Mouse (Mus musculus) hindbrain, postnatal 0 days (tissue): ENCODE measurements around the gene Ly86. TPM values are rescaled to one million over a fixed set of nuclear protein-coding genes. Genes with fewer than 3 reads are reported as not detected.

ENCODE experiments used
- ATAC-seq: fragments of 200-750 bp; cut with Nextera tagmentation; 2 replicates; pipeline ENCODE4 v1.8.0; 2017; ENCODE audit warnings: mild to moderate bottlenecking, moderate TSS enrichment, moderate library complexity
- DNase-seq: peaks from one replicate; pipeline ENCODE4 v3.0.0-alpha.2; 2015; ENCODE audit warnings: low spot score
- H3K27ac ChIP-seq: fragments of 300-500 bp; sonication (generic); 2 replicates; pipeline ENCODE4 v1.5.1; 2014; ENCODE audit warnings: mild to moderate bottlenecking
- H3K27me3 ChIP-seq: fragments of 300-500 bp; sonication (generic); 2 replicates; pipeline ENCODE4 v1.6.1; 2014; ENCODE audit warnings: low read length, mixed read lengths; ENCODE audit not compliant: insufficient read depth
- H3K36me3 ChIP-seq: fragments of 300-500 bp; sonication (generic); 2 replicates; pipeline ENCODE4 v1.6.1; 2014; ENCODE audit warnings: low read length, mixed read lengths; ENCODE audit not compliant: insufficient read depth
- H3K4me1 ChIP-seq: fragments of 300-500 bp; sonication (generic); 2 replicates; pipeline ENCODE4 v1.6.1; 2014; ENCODE audit warnings: antibody characterized with exemption, low read length, mixed read lengths; ENCODE audit not compliant: insufficient read depth
- H3K4me2 ChIP-seq: fragments of 300-500 bp; sonication (generic); 2 replicates; pipeline ENCODE4 v1.6.1; 2014; ENCODE audit warnings: low read depth, mild to moderate bottlenecking, low read length, moderate library complexity, mixed read lengths
- H3K4me3 ChIP-seq: fragments of 300-500 bp; sonication (generic); 2 replicates; pipeline ENCODE4 v1.5.1; 2014; ENCODE audit warnings: low read length
- H3K9ac ChIP-seq: fragments of 300-500 bp; sonication (generic); replicated peaks from 2 replicates; pipeline ENCODE4 v1.6.1; 2014; ENCODE audit warnings: mild to moderate bottlenecking, low read length, moderate library complexity, mixed read lengths
- H3K9me3 ChIP-seq: fragments of 300-500 bp; sonication (generic); 2 replicates; pipeline ENCODE4 v1.6.1; 2016; ENCODE audit warnings: low read length, mixed read lengths
- CTCF ChIP-seq: IDR thresholded peaks from 2 replicates; pipeline ENCODE4 v1.5.1; 2016; ENCODE audit warnings: antibody characterized with exemption, control low read depth, low read depth
- WGBS: fragments of 180-500 bp; shearing (Covaris S2); extraction: QIAGEN DNeasy Blood & Tissue Kit; methylation state at CpG from one replicate; pipeline ENCODE4 v1.1.7; 2014; 5-methylcytosine and 5-hydroxymethylcytosine counted together
- polyA plus RNA-seq: library from polyadenylated mRNA; unstranded; fragments of >200 nt; fragmentation: Nextera tagmentation; extraction: Ambion mirVana; gene quantifications from 2 replicates; pipeline ENCODE4 v1.2.1, GENCODE M21; 2015
- total RNA-seq: library from RNA; depleted of rRNA; stranded (reverse); fragments of >200 nt; gene quantifications from 2 replicates; pipeline ENCODE4 v1.2.3, GENCODE M21; 2014

Ly86 gene
- total and polyA plus RNA-seq, 2 experiments from 2014 or later = 8.9 to 12.1 TPM

DNA sequence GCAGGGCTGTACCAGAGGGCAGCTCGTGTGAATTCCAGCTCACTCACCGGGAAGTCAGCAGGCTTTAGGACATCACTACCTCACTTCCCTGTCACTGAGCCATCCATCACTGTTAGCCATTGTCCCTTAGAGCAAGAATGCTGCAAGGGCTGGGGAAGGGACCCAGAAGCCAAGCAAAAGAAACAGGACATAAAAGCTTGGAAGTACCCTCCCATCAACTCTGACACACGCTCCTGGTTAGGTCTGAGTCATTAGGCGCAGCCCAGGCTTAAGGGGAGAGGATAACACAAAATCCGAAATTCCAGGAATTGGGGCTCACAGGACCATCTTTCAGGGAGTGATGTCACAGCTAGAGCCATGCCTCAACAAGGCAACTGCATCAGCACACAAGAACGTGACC is 109.3 kb downstream of the Ly86 start:
- no peaks in the 10 kb centered on the region for H3K36me3 ChIP-seq
- H3K9ac ChIP-seq = no peak overlapping the region
- no peak overlapping the region for H3K27ac ChIP-seq
- TF ChIP-seq CTCF = no peak
- no peak overlapping the region for H3K4me2 ChIP-seq
- DNase-seq (no peak), ATAC-seq (no peak)
- peaks cover 10% of the 10 kb centered on the region for H3K4me1 ChIP-seq
- no peaks in the 10 kb centered on the region for H3K27me3 ChIP-seq
- H3K4me3 ChIP-seq = no peak overlapping the region
- no peaks in the 10 kb centered on the region for H3K9me3 ChIP-seq
- 53% methylated on average over 6 of the region's 6 CpGs for WGBS

- Histone ChIP-seq H3K36me3 (no peaks in the 10 kb centered on the region), H3K27ac (no peak overlapping the region; the same call in 1 of the 2 replicates), H3K9me3 (no peaks in the 10 kb centered on the region), H3K4me3 (no peak overlapping the region), H3K27me3 (no peaks in the 10 kb centered on the region), H3K9ac (no peak overlapping the region), H3K4me2 (no peak overlapping the region), H3K4me1 (peaks cover 10% of the 10 kb centered on the region)
- DNase-seq (no peak), ATAC-seq (no peak)
- TF ChIP-seq CTCF = no peak
- WGBS = 71% methylated on average over 3 of the region's 3 CpGs
Observed at GRCm38 (mm10) chr13:37455561-37455960, 110.6 kb downstream of the Ly86 start.

- ATAC-seq = peak; percentile 90
Observed at GRCm38 (mm10) chr13:37457007-37457827, 112.2 kb downstream of the Ly86 start.

GRCm38 (mm10) chr13:37458557-37458956 is 113.5 kb downstream of the Ly86 start:
- no peaks in the 10 kb centered on the region for H3K27me3 ChIP-seq
- ATAC-seq (no peak), DNase-seq (no peak)
- no peak overlapping the region for H3K4me3 ChIP-seq
- H3K4me2 ChIP-seq = no peak overlapping the region
- no peaks in the 10 kb centered on the region for H3K9me3 ChIP-seq
- H3K36me3 ChIP-seq = no peaks in the 10 kb centered on the region
- no peak for TF ChIP-seq CTCF
- no peak overlapping the region for H3K27ac ChIP-seq
- peaks cover 7% of the 10 kb centered on the region; the same call in 1 of the 2 replicates for H3K4me1 ChIP-seq
- whole genome bisulfite sequencing = 70% methylated on average over 5 of the region's 5 CpGs
- no peak overlapping the region for H3K9ac ChIP-seq

More at GRCm38 (mm10) chr13:37457007-37457827, 112.2 kb downstream of the Ly86 start:
- WGBS = 31% methylated on average over 11 of the region's 11 CpGs
- H3K27me3 ChIP-seq = no peaks in the 10 kb centered on the region
- no peaks in the 10 kb centered on the region for H3K36me3 ChIP-seq
- no peak overlapping the region for H3K4me3 ChIP-seq
- H3K9me3 ChIP-seq = no peaks in the 10 kb centered on the region
- peaks cover 7% of the 10 kb centered on the region for H3K4me1 ChIP-seq
- H3K9ac ChIP-seq = no peak overlapping the region; the same call in 1 of the 2 replicates
- DNase-seq = peak; percentile 86
- H3K27ac ChIP-seq = peak overlapping the region; percentile 79
- no peak overlapping the region for H3K4me2 ChIP-seq
- TF ChIP-seq CTCF = peak; percentile 40

- Histone ChIP-seq H3K4me2 (no peak overlapping the region), H3K27ac (no peak overlapping the region), H3K36me3 (no peaks in the 10 kb centered on the region), H3K27me3 (no peaks in the 10 kb centered on the region), H3K9ac (no peak overlapping the region), H3K4me3 (no peak overlapping the region), H3K9me3 (no peaks in the 10 kb centered on the region), H3K4me1 (peaks cover 7% of the 10 kb centered on the region; the same call in 1 of the 2 replicates)
- ATAC-seq = no peak
- DNase-seq = no peak
- WGBS = 67% methylated on average over 10 of the region's 10 CpGs
- TF ChIP-seq CTCF = no peak
Observed at GRCm38 (mm10) chr13:37459022-37459421, 114.0 kb downstream of the Ly86 start.

GRCm38 (mm10) chr13:37459957-37460930 is 115.2 kb downstream of the Ly86 start:
- peak overlapping the region; percentile 28; the same call in 1 of the 2 replicates for H3K27ac ChIP-seq
- DNase-seq (peak; percentile 73), ATAC-seq (peak; percentile 48)
- TF ChIP-seq CTCF = no peak
- no peaks in the 10 kb centered on the region for H3K27me3 ChIP-seq
- H3K4me1 ChIP-seq = peaks cover 7% of the 10 kb centered on the region; the same call in 1 of the 2 replicates
- 52% methylated on average over 28 of the region's 28 CpGs for WGBS
- no peaks in the 10 kb centered on the region for H3K9me3 ChIP-seq
- H3K4me2 ChIP-seq = no peak overlapping the region
- H3K36me3 ChIP-seq = no peaks in the 10 kb centered on the region
- H3K4me3 ChIP-seq = no peak overlapping the region
- no peak overlapping the region for H3K9ac ChIP-seq
